Mouse (Mus musculus): ENCODE measurements around the gene Rad51ap1.

The Rad51ap1 gene

GRCm38 (mm10) chr6:126939487-126940171 is at the start of gene Rad51ap1, which contains the start of gene D6Wsu163e:
Gene Rad51ap1 (minus strand): TSS chr6:126939587.
Gene D6Wsu163e (plus strand): TSS chr6:126939962.
- DNase-seq (ENCODE audit: low spot score in 2 of 2): peak; percentile 91 to 95

- DNase-seq (ENCODE audit: low spot score in 2 of 2): no peak
Measured at GRCm38 (mm10) chr6:126981539-126982234, 42.3 kb upstream of the Rad51ap1 start.

- DNase-seq (ENCODE audit: low spot score in 2 of 2): no peak
Measured at GRCm38 (mm10) chr6:126966241-126967026, 27.0 kb upstream of the Rad51ap1 start.

- DNase-seq (ENCODE audit: low spot score in 2 of 2): no peak
Measured at GRCm38 (mm10) chr6:126963426-126963825, 24.0 kb upstream of the Rad51ap1 start.

GRCm38 (mm10) chr6:126962709-126963108 is 23.3 kb upstream of the Rad51ap1 start:
- no peak for DNase-seq (ENCODE audit: low spot score in 2 of 2)

GRCm38 (mm10) chr6:126961371-126962018 is 22.1 kb upstream of the Rad51ap1 start:
- DNase-seq (ENCODE audit: low spot score in 2 of 2): no peak

- DNase-seq (ENCODE audit: low spot score in 2 of 2): peak; percentile 33 to 77
Measured at GRCm38 (mm10) chr6:126955734-126956133, 16.3 kb upstream of the Rad51ap1 start.

- no peak for DNase-seq (ENCODE audit: low spot score in 2 of 2)
Measured at GRCm38 (mm10) chr6:126948336-126948735, 8.9 kb upstream of the Rad51ap1 start.

- DNase-seq (ENCODE audit: low spot score in 2 of 2): no peak
Measured at GRCm38 (mm10) chr6:126940451-126940850, 1.1 kb upstream of the Rad51ap1 start.

- DNase-seq (ENCODE audit: low spot score in 2 of 2): no peak
Measured at GRCm38 (mm10) chr6:126938853-126939486, 417 bp downstream of the Rad51ap1 start.

GRCm38 (mm10) chr6:126938047-126938446 is 1.3 kb downstream of the Rad51ap1 start:
- DNase-seq (ENCODE audit: low spot score in 2 of 2): no peak

- no peak for DNase-seq (ENCODE audit: low spot score in 2 of 2)
Measured at GRCm38 (mm10) chr6:126932896-126933295, 6.5 kb downstream of the Rad51ap1 start.

GRCm38 (mm10) chr6:126921111-126921881 is 18.1 kb downstream of the Rad51ap1 start, which contains the start of gene Dyrk4:
Gene Dyrk4 (minus strand): TSS chr6:126921839.
- peak; percentile 14 to 17 for DNase-seq (ENCODE audit: low spot score in 2 of 2)

GRCm38 (mm10) chr6:126914928-126915327 is 24.5 kb downstream of the Rad51ap1 start:
- DNase-seq (ENCODE audit: low spot score in 2 of 2): no peak

GRCm38 (mm10) chr6:126910727-126911126 is 28.7 kb downstream of the Rad51ap1 start:
- no peak for DNase-seq (ENCODE audit: low spot score in 2 of 2)

- no peak for DNase-seq (ENCODE audit: low spot score in 2 of 2)
Measured at GRCm38 (mm10) chr6:126907876-126908275, 31.5 kb downstream of the Rad51ap1 start.

GRCm38 (mm10) chr6:126907378-126907777 is 32.0 kb downstream of the Rad51ap1 start:
- no peak for DNase-seq (ENCODE audit: low spot score in 2 of 2)

GRCm38 (mm10) chr6:126877118-126877517 is 62.3 kb downstream of the Rad51ap1 start:
- no peak for DNase-seq (ENCODE audit: low spot score in 2 of 2)
